Mouse (Mus musculus): ENCODE results near the gene Emc7. TPM values are rescaled to one million over a fixed set of nuclear protein-coding genes. Genes with fewer than 3 reads are reported as not detected.

Gene Emc7
- 6.9 and 8.7 TPM in 2 replicates for polyA plus RNA-seq (2012; rRNA removed)

DNA sequence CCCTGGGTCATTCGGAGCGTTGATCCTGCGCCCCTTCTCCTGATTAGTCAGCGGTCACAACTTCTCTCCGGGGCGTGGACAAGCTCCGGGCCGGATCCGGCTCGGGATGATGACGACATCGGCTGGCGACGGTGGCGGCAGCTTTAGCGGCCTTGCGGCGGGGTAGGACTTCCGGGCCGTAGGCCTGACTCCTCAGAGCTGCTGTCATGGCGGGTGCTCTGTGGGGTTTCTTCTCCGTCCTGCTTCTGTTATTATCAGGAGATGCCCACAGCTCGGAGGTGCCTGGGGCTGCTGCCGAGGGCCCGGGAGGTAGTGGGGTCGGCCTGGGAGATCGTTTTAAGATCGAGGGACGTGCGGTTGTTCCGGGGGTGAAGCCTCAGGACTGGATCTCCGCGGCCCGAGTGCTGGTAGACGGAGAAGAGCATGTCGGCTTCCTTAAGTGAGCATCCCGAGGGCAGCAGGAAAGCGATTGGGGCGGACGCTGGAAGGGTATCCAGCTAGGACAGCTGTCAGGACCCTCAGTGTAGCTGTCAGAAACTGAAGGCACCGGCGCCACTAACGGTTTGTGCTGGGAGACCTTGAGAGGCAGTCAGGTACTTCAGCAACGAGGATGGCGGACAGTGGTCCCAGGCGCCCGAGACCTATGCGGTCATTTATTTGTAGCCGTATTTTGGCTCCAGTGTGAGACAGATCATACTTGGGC, at the start of gene Emc7:
Emc7 (plus strand) TSS at position 136 of the 703 bp plus-strand sequence.

DNA sequence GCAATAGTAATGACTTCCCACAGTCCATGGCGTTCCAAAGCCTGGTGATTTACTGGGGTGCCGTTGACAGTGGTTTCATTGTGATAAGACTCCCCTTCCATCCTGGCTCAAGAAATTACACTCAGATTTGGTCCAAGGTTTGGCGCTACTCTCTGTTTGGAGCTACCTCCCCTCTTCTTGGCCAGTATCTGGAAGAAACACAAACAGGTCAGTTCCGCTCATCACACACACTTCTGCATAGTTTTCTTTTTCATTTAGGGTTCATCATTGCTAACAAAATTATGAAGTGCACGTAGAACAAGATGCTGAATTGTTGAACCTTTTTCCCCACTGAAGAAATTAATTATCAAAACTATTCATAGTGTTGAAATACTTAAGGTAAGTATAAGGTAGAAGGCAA, 25.9 kb downstream of the Emc7 start, which contains the start of gene Chrm5:
Chrm5 (minus strand) TSS at position 101 of the 400 bp plus-strand sequence.

DNA sequence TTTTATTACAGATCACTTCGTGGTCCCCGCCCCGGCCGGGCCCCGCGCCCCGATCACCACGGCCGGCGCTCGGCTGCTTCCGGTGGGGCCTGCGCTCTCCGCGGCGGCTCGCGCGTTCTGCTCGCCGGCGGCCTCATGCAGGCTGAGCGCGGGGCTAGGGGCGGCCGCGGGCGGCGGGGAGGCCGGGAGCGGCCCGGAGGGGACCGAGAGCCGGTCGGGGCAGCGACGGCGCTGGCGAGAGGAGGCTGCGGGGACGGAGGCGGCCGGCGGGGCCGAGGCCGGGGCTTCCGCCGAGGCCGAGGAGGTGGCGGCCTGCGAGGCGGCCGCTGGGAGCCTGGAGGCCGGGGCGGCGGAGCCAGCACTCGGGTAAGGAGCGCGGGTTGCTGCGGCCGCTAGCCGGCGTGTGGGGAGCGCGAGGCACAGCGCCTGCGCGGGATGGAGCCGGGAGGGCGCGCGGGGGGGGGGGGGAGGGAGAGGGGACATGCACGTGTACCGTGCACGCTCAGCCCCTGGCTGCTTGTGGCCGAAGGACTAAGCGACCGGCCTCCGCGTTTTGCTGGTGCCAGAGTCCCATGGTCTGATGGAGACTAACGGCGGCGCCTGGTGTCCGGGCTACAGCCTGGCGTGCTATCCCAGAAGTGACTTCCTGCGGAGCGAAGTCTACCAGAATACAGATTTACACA, 38.2 kb downstream of the Emc7 start, which contains the start of gene Aven:
Aven (plus strand) TSS at position 109 of the 683 bp plus-strand sequence.

Other genes starting within 250 kb of the Emc7 start
- 30.2 and 30.4 TPM in 2 replicates for gene Lpcat4, start 215.5 kb upstream of the Emc7 start, polyA plus RNA-seq (2012; rRNA removed)
- not detected in 2 replicates for gene Nutm1, start 195.7 kb upstream of the Emc7 start, polyA plus RNA-seq (2012; rRNA removed)
- gene Nop10, start 193.1 kb upstream of the Emc7 start, polyA plus RNA-seq (2012; rRNA removed) = 48.0 and 121 TPM in 2 replicates
- gene Slc12a6, start 189.2 kb upstream of the Emc7 start, polyA plus RNA-seq (2012; rRNA removed) = 26.2 and 33.4 TPM in 2 replicates
- 0.04 TPM in 1 of 2 replicates, not detected in the other for gene Gm21985, start 188.7 kb upstream of the Emc7 start, polyA plus RNA-seq (2012; rRNA removed)
- gene Emc4, start 87.0 kb upstream of the Emc7 start, polyA plus RNA-seq (2012; rRNA removed) = 70.2 and 79.5 TPM in 2 replicates
- gene Katnbl1, start 75.8 kb upstream of the Emc7 start, polyA plus RNA-seq (2012; rRNA removed) = 11.0 and 24.0 TPM in 2 replicates
- gene Chrm5, start 25.8 kb downstream of the Emc7 start, polyA plus RNA-seq (2012; rRNA removed) = not detected in 2 replicates
- gene Aven, start 38.0 kb downstream of the Emc7 start, polyA plus RNA-seq (2012; rRNA removed) = 13.0 and 17.4 TPM in 2 replicates

Measured in central nervous system, embryonic 11.5 days (tissue).